Mouse (Mus musculus) thymus, postnatal 4 days (tissue): ENCODE data around the gene Sgtb.

ENCODE experiments used
- DNase-seq: peaks from one replicate; pipeline ENCODE4 v3.0.0; 2021

Gene Sgtb

GRCm38 (mm10) chr13:104109288-104109815, at the start of gene Sgtb, which contains the start of gene Nln:
TSS of gene Sgtb (plus strand) at chr13:104109741.
TSS of gene Nln (minus strand) at chr13:104109614.
- DNase-seq = peak; percentile 91

- DNase-seq = no peak
Measured at GRCm38 (mm10) chr13:104060231-104060630, 49.3 kb upstream of the Sgtb start.

GRCm38 (mm10) chr13:104061975-104062750, 47.4 kb upstream of the Sgtb start:
- no peak for DNase-seq

- no peak for DNase-seq
Measured at GRCm38 (mm10) chr13:104063061-104063460, 46.5 kb upstream of the Sgtb start.

GRCm38 (mm10) chr13:104065649-104066347, 43.7 kb upstream of the Sgtb start:
- DNase-seq = no peak

GRCm38 (mm10) chr13:104069216-104069615, 40.3 kb upstream of the Sgtb start:
- DNase-seq = no peak

- DNase-seq = no peak
Measured at GRCm38 (mm10) chr13:104070703-104071102, 38.8 kb upstream of the Sgtb start.

- no peak for DNase-seq
Measured at GRCm38 (mm10) chr13:104072351-104072750, 37.2 kb upstream of the Sgtb start.

GRCm38 (mm10) chr13:104074230-104074629, 35.3 kb upstream of the Sgtb start:
- no peak for DNase-seq

GRCm38 (mm10) chr13:104074731-104075130, 34.8 kb upstream of the Sgtb start:
- DNase-seq = peak; percentile 19

- DNase-seq = no peak
Measured at GRCm38 (mm10) chr13:104076993-104077392, 32.5 kb upstream of the Sgtb start.

- no peak for DNase-seq
Measured at GRCm38 (mm10) chr13:104082504-104082903, 27.0 kb upstream of the Sgtb start.

- DNase-seq = no peak
Measured at GRCm38 (mm10) chr13:104084600-104084999, 24.9 kb upstream of the Sgtb start.

- peak; percentile 71 for DNase-seq
Measured at GRCm38 (mm10) chr13:104089387-104089786, 20.2 kb upstream of the Sgtb start.

- no peak for DNase-seq
Measured at GRCm38 (mm10) chr13:104091734-104092133, 17.8 kb upstream of the Sgtb start.

- DNase-seq = no peak
Measured at GRCm38 (mm10) chr13:104094531-104095385, 14.8 kb upstream of the Sgtb start.

- no peak for DNase-seq
Measured at GRCm38 (mm10) chr13:104095955-104096354, 13.6 kb upstream of the Sgtb start.

- no peak for DNase-seq
Measured at GRCm38 (mm10) chr13:104097190-104097589, 12.4 kb upstream of the Sgtb start.

- no peak for DNase-seq
Measured at GRCm38 (mm10) chr13:104100416-104100815, 9.1 kb upstream of the Sgtb start.

GRCm38 (mm10) chr13:104101606-104102235, 7.8 kb upstream of the Sgtb start:
- DNase-seq = no peak

GRCm38 (mm10) chr13:104108651-104109287, 772 bp upstream of the Sgtb start:
- DNase-seq = no peak
